Mouse (Mus musculus) liver, embryonic 16.5 days (tissue): ENCODE results near the gene Tfeb. TPM values are rescaled to one million over a fixed set of nuclear protein-coding genes. Genes with fewer than 3 reads are reported as not detected.

Source experiments
- ATAC-seq: fragments of 200-750 bp; cut with Nextera tagmentation; 2 replicates; pipeline ENCODE4 v1.8.0; 2017; ENCODE audit warnings: low read depth, mild to moderate bottlenecking, moderate number of reproducible peaks, moderate library complexity
- H3K27ac ChIP-seq: fragments of 300-500 bp; sonication (generic); 2 replicates; pipeline ENCODE4 v1.5.1; 2014; ENCODE audit warnings: mild to moderate bottlenecking, low read length
- H3K27me3 ChIP-seq: fragments of 300-500 bp; sonication (generic); 2 replicates; pipeline ENCODE4 v1.6.1; 2014; ENCODE audit warnings: low read depth, low read length, mixed read lengths; ENCODE audit not compliant: control insufficient read depth, insufficient read depth
- H3K36me3 ChIP-seq: fragments of 300-500 bp; sonication (generic); 2 replicates; pipeline ENCODE4 v1.6.1; 2014; ENCODE audit warnings: mild to moderate bottlenecking; ENCODE audit not compliant: control insufficient read depth, insufficient read depth
- H3K4me1 ChIP-seq: fragments of 300-500 bp; sonication (generic); 2 replicates; pipeline ENCODE4 v1.6.1; 2014; ENCODE audit warnings: low read depth, low read length, mixed read lengths; ENCODE audit not compliant: control insufficient read depth
- H3K4me2 ChIP-seq: fragments of 300-500 bp; sonication (generic); 2 replicates; pipeline ENCODE4 v1.6.1; 2014; ENCODE audit warnings: low read depth, low read length, mixed read lengths
- H3K4me3 ChIP-seq: fragments of 300-500 bp; sonication (generic); 2 replicates; pipeline ENCODE4 v1.5.1; 2014; ENCODE audit warnings: low read depth, mild to moderate bottlenecking, low read length
- H3K9ac ChIP-seq: fragments of 300-500 bp; sonication (generic); 2 replicates; pipeline ENCODE4 v1.6.1; 2014; ENCODE audit warnings: low read depth, low read length
- H3K9me3 ChIP-seq: fragments of 300-500 bp; sonication (generic); replicated peaks from 2 replicates; pipeline ENCODE4 v1.6.1; 2016; ENCODE audit warnings: low read length; ENCODE audit not compliant: control insufficient read depth
- WGBS: fragments of 180-500 bp; shearing (Covaris S2); extraction: QIAGEN DNeasy Blood & Tissue Kit; methylation state at CpG from one replicate; pipeline ENCODE4 v1.1.7; 2014; ENCODE audit not compliant: insufficient replicate concordance; 5-methylcytosine and 5-hydroxymethylcytosine counted together
- polyA plus RNA-seq: library from polyadenylated mRNA; unstranded; fragments of >200 nt; fragmentation: Nextera tagmentation; extraction: Ambion mirVana; gene quantifications from 2 replicates; pipeline ENCODE4 v1.2.1, GENCODE M21; 2015

Gene Tfeb
- polyA plus RNA-seq, 1 experiment from 2014 or later: 5.9 TPM

GRCm38 (mm10) chr17:47706196-47706595 is 30.6 kb upstream of the Tfeb start:
- no peak for ATAC-seq
- H3K36me3 ChIP-seq: no peaks in the 10 kb centered on the region; the same call in 1 of the 2 replicates
- no peak overlapping the region for H3K4me3 ChIP-seq
- H3K4me2 ChIP-seq: no peak overlapping the region
- 67% methylated on average over 1 of the region's 1 CpGs for WGBS
- no peaks in the 10 kb centered on the region for H3K4me1 ChIP-seq
- no peak overlapping the region for H3K27ac ChIP-seq
- H3K27me3 ChIP-seq: peaks cover 8% of the 10 kb centered on the region
- no peaks in the 10 kb centered on the region for H3K9me3 ChIP-seq
- H3K9ac ChIP-seq: no peak overlapping the region

GRCm38 (mm10) chr17:47707961-47708360 is 28.9 kb upstream of the Tfeb start:
- Histone ChIP-seq H3K36me3 (no peaks in the 10 kb centered on the region), H3K27ac (no peak overlapping the region), H3K9ac (no peak overlapping the region), H3K4me3 (no peak overlapping the region), H3K4me1 (no peaks in the 10 kb centered on the region), H3K27me3 (peaks cover 8% of the 10 kb centered on the region), H3K4me2 (no peak overlapping the region), H3K9me3 (no peaks in the 10 kb centered on the region)
- whole genome bisulfite sequencing: 66% methylated on average over 3 of the region's 3 CpGs
- ATAC-seq: no peak

GRCm38 (mm10) chr17:47708972-47709371 is 27.9 kb upstream of the Tfeb start:
- Histone ChIP-seq H3K27me3 (no peaks in the 10 kb centered on the region; the same call in 1 of the 2 replicates), H3K9ac (no peak overlapping the region), H3K4me3 (no peak overlapping the region), H3K4me2 (no peak overlapping the region), H3K36me3 (no peaks in the 10 kb centered on the region), H3K27ac (no peak overlapping the region), H3K9me3 (no peaks in the 10 kb centered on the region), H3K4me1 (no peaks in the 10 kb centered on the region)
- 66% methylated on average over 4 of the region's 4 CpGs for WGBS
- ATAC-seq: no peak

- Histone ChIP-seq H3K4me2 (no peak overlapping the region), H3K4me1 (no peaks in the 10 kb centered on the region), H3K9me3 (no peaks in the 10 kb centered on the region), H3K27me3 (no peaks in the 10 kb centered on the region), H3K4me3 (no peak overlapping the region), H3K27ac (no peak overlapping the region), H3K9ac (no peak overlapping the region), H3K36me3 (no peaks in the 10 kb centered on the region)
- ATAC-seq: no peak
- WGBS: 28% methylated on average over 3 of the region's 3 CpGs
Measured at GRCm38 (mm10) chr17:47710036-47710435, 26.8 kb upstream of the Tfeb start.

- Histone ChIP-seq H3K4me3 (no peak overlapping the region), H3K4me2 (no peak overlapping the region), H3K27me3 (no peaks in the 10 kb centered on the region), H3K9me3 (no peaks in the 10 kb centered on the region), H3K36me3 (no peaks in the 10 kb centered on the region), H3K4me1 (no peaks in the 10 kb centered on the region), H3K9ac (no peak overlapping the region), H3K27ac (no peak overlapping the region)
- no peak for ATAC-seq
- 44% methylated on average over 6 of the region's 6 CpGs for WGBS
Measured at GRCm38 (mm10) chr17:47711883-47712282, 24.9 kb upstream of the Tfeb start.

- H3K4me3 ChIP-seq: no peak overlapping the region
- ATAC-seq: no peak
- H3K4me2 ChIP-seq: no peak overlapping the region
- no peaks in the 10 kb centered on the region for H3K9me3 ChIP-seq
- H3K27me3 ChIP-seq: no peaks in the 10 kb centered on the region
- H3K27ac ChIP-seq: no peak overlapping the region
- no peaks in the 10 kb centered on the region for H3K36me3 ChIP-seq
- 56% methylated on average over 11 of the region's 22 CpGs for WGBS
- H3K9ac ChIP-seq: no peak overlapping the region
- no peaks in the 10 kb centered on the region for H3K4me1 ChIP-seq
Measured at GRCm38 (mm10) chr17:47712889-47713571, 23.8 kb upstream of the Tfeb start.

GRCm38 (mm10) chr17:47715037-47715436 is 21.8 kb upstream of the Tfeb start:
- 20% methylated on average over 3 of the region's 3 CpGs for WGBS
- Histone ChIP-seq H3K36me3 (no peaks in the 10 kb centered on the region), H3K9me3 (no peaks in the 10 kb centered on the region), H3K4me3 (no peak overlapping the region), H3K4me2 (no peak overlapping the region), H3K4me1 (no peaks in the 10 kb centered on the region), H3K9ac (no peak overlapping the region), H3K27me3 (no peaks in the 10 kb centered on the region), H3K27ac (no peak overlapping the region)
- no peak for ATAC-seq

- H3K4me1 ChIP-seq: no peaks in the 10 kb centered on the region
- WGBS: 25% methylated on average over 4 of the region's 4 CpGs
- no peak for ATAC-seq
- H3K27ac ChIP-seq: no peak overlapping the region
- no peaks in the 10 kb centered on the region for H3K27me3 ChIP-seq
- H3K4me3 ChIP-seq: no peak overlapping the region
- no peaks in the 10 kb centered on the region for H3K36me3 ChIP-seq
- no peak overlapping the region for H3K4me2 ChIP-seq
- H3K9ac ChIP-seq: no peak overlapping the region
- no peaks in the 10 kb centered on the region for H3K9me3 ChIP-seq
Measured at GRCm38 (mm10) chr17:47721183-47721582, 15.6 kb upstream of the Tfeb start.

GRCm38 (mm10) chr17:47726566-47726965 is 10.3 kb upstream of the Tfeb start, which contains the start of gene Pgc:
Gene Pgc (plus strand): TSS chr17:47726842.
- Histone ChIP-seq H3K4me3 (no peak within 1 kb of the TSS), H3K9ac (no peak within 1 kb of the TSS), H3K4me1 (no peaks in the 10 kb centered on the region), H3K27me3 (no peaks in the 10 kb centered on the region), H3K27ac (no peak within 1 kb of the TSS), H3K9me3 (no peaks in the 10 kb centered on the region), H3K4me2 (no peak within 1 kb of the TSS), H3K36me3 (no peaks in the 10 kb centered on the region)
- ATAC-seq: no peak
- WGBS: 71% methylated on average over 11 of the region's 11 CpGs
